Mouse (Mus musculus) spleen, adult 2 months (tissue): ENCODE data around the gene Rffl.

Experiments
- CTCF ChIP-seq: fragments of 200-500 bp; IDR thresholded peaks from 2 replicates; pipeline ENCODE4 v1.5.1; 2011; ENCODE audit warnings: mild to moderate bottlenecking, inconsistent platforms; ENCODE audit not compliant: insufficient read depth, insufficient read length, insufficient replicate concordance; ENCODE audit errors: extremely low read depth
- POLR2A ChIP-seq: fragments of 200-500 bp; IDR thresholded peaks from 2 replicates; pipeline ENCODE4 v1.6.1; 2011; ENCODE audit warnings: low read depth, low read length, inconsistent platforms

- no peak for TF ChIP-seq POLR2A
- TF ChIP-seq CTCF = no peak
These were observed 33.2 kb downstream of the Rffl start for GRCm38 (mm10) chr11:82837848-82838247.
